Mouse (Mus musculus): Measurements from ENCODE around the gene Rpl26.

GRCm38 (mm10) chr11:68939451-68940304, 38.3 kb downstream of the Rpl26 start:
- TF ChIP-seq POLR2A (IDR thresholded peaks at IDR 0.05; ENCODE audit: borderline replicate concordance, insufficient read depth, low read length), result peak; percentile 93; the same call in 1 of the 2 replicates
- TF ChIP-seq CTCF (IDR thresholded peaks at IDR 0.05; ENCODE audit: borderline replicate concordance, insufficient read depth, low read depth, low read length), result no peak
